Mouse (Mus musculus) forebrain, embryonic 15.5 days (tissue): Measurements from ENCODE around the gene Jakmip3. TPM values are rescaled to one million over a fixed set of nuclear protein-coding genes. Genes with fewer than 3 reads are reported as not detected.
A peak's percentile ranks its signal among the peaks of the same experiment; 100 is the strongest.

Experiments
- ATAC-seq: fragments of 200-750 bp; cut with Nextera tagmentation; replicated peaks from 2 replicates; pipeline ENCODE4 v1.8.0; 2017; ENCODE audit warnings: mild to moderate bottlenecking, moderate TSS enrichment, moderate library complexity
- H3K27ac ChIP-seq: fragments of 300-500 bp; sonication (generic); replicated peaks from 2 replicates; pipeline ENCODE4 v1.5.1; 2015; ENCODE audit warnings: mild to moderate bottlenecking, inconsistent platforms
- H3K27me3 ChIP-seq: fragments of 300-500 bp; sonication (generic); 2 replicates; pipeline ENCODE4 v1.6.1; 2015; ENCODE audit warnings: inconsistent platforms
- H3K36me3 ChIP-seq: fragments of 300-500 bp; sonication (generic); 2 replicates; pipeline ENCODE4 v1.6.1; 2015; ENCODE audit warnings: mild to moderate bottlenecking, inconsistent platforms
- H3K4me1 ChIP-seq: fragments of 300-500 bp; sonication (generic); 2 replicates; pipeline ENCODE4 v1.6.1; 2015; ENCODE audit warnings: inconsistent platforms
- H3K4me2 ChIP-seq: fragments of 300-500 bp; sonication (generic); replicated peaks from 2 replicates; pipeline ENCODE4 v1.6.1; 2015; ENCODE audit warnings: mild to moderate bottlenecking, inconsistent platforms
- H3K4me3 ChIP-seq: fragments of 300-500 bp; sonication (generic); 2 replicates; pipeline ENCODE4 v1.5.1; 2015; ENCODE audit warnings: mild to moderate bottlenecking, inconsistent platforms
- H3K9ac ChIP-seq: fragments of 300-500 bp; sonication (generic); replicated peaks from 2 replicates; pipeline ENCODE4 v1.6.1; 2015; ENCODE audit warnings: mild to moderate bottlenecking, inconsistent platforms
- H3K9me3 ChIP-seq: fragments of 300-500 bp; sonication (generic); 2 replicates; pipeline ENCODE4 v1.6.1; 2016; ENCODE audit warnings: inconsistent platforms
- WGBS: fragments of 180-500 bp; shearing (Covaris S2); methylation state at CpG from one replicate; pipeline ENCODE4 v1.1.7; 2015; ENCODE audit warnings: mixed read lengths; 5-methylcytosine and 5-hydroxymethylcytosine counted together
- polyA plus RNA-seq: library from polyadenylated mRNA; unstranded; fragments of >200 nt; fragmentation: Nextera tagmentation; extraction: Ambion mirVana; gene quantifications from 2 replicates; pipeline ENCODE4 v1.2.1, GENCODE M21; 2015

The Jakmip3 gene
- polyA plus RNA-seq, 1 experiment from 2014 or later, result 6.6 TPM

GRCm38 (mm10) chr7:139075054-139075794 lies 134.7 kb downstream of the Jakmip3 start:
- Histone ChIP-seq H3K27ac (no peak overlapping the region), H3K36me3 (no peaks in the 10 kb centered on the region), H3K9ac (no peak overlapping the region), H3K4me1 (peaks cover 44% of the 10 kb centered on the region), H3K4me3 (no peak overlapping the region), H3K4me2 (no peak overlapping the region), H3K9me3 (no peaks in the 10 kb centered on the region), H3K27me3 (0 out of 2 replicates have a peak, but pooled peaks cover 3% of the 10 kb centered on the region)
- 28% methylated on average over 14 of the region's 14 CpGs for WGBS
- no peak for ATAC-seq

GRCm38 (mm10) chr7:139077283-139077682 lies 136.8 kb downstream of the Jakmip3 start:
- Histone ChIP-seq H3K4me1 (peaks cover 44% of the 10 kb centered on the region), H3K9me3 (no peaks in the 10 kb centered on the region), H3K9ac (no peak overlapping the region), H3K36me3 (no peaks in the 10 kb centered on the region), H3K27ac (peak overlapping the region; percentile 35; the same call in 1 of the 2 replicates), H3K4me2 (no peak overlapping the region), H3K4me3 (no peak overlapping the region), H3K27me3 (0 out of 2 replicates have a peak, but pooled peaks cover 3% of the 10 kb centered on the region)
- peak; percentile 39 for ATAC-seq
- WGBS, result 15% methylated on average over 7 of the region's 7 CpGs

DNA sequence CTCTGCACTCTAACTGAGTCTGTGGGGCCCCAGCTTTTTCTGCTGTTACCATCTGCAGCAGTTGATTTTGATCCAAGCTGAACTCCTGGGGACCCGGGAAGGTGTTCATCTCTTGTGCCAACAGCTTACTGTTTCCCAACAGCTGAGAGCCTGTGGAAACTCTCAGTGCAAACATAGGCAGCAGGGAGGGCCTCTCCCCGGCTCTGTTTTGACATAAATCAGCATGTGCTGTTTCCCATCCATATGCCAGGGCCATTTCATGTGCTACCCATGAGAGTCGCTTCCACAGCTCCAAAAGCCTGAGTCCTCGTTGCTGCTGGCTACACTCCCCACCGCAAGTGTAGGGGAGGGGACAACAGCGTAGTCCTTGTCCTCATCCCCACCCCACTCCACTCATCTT lies 137.7 kb downstream of the Jakmip3 start:
- peak; percentile 68 for ATAC-seq
- WGBS, result 20% methylated on average over 6 of the region's 6 CpGs
- H3K4me1 ChIP-seq, result peaks cover 44% of the 10 kb centered on the region

DNA sequence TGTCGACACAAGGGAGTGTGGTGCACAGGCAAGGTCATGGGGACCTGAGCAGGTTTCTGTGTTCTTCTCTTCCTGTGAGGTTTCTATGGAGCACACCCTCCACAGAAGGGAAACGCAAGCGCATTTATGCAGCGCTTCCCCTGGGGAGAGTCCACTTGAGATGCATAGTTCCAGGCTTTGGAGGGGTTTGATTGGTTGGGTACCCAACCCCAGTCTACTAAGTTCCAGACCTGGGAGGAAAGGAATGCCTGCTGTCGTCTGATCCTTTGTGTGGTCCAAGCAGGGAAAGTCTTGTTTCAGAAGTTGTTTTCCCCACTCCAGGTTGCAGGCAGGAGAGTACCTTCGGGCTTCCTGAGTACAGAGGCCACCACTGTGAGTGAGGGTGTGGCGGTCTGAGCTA lies 138.6 kb downstream of the Jakmip3 start:
- no peak overlapping the region for H3K27ac ChIP-seq
- no peak overlapping the region for H3K9ac ChIP-seq
- WGBS, result 79% methylated on average over 7 of the region's 7 CpGs
- H3K4me3 ChIP-seq, result no peak overlapping the region
- H3K36me3 ChIP-seq, result no peaks in the 10 kb centered on the region
- H3K4me2 ChIP-seq, result no peak overlapping the region
- peaks cover 44% of the 10 kb centered on the region for H3K4me1 ChIP-seq
- ATAC-seq, result no peak
- no peaks in the 10 kb centered on the region for H3K9me3 ChIP-seq
- H3K27me3 ChIP-seq, result 0 out of 2 replicates have a peak, but pooled peaks cover 3% of the 10 kb centered on the region

More for the DNA sequence above, 137.7 kb downstream of the Jakmip3 start:
- Histone ChIP-seq H3K9me3 (no peaks in the 10 kb centered on the region), H3K36me3 (no peaks in the 10 kb centered on the region), H3K9ac (no peak overlapping the region), H3K4me3 (no peak overlapping the region), H3K27me3 (0 out of 2 replicates have a peak, but pooled peaks cover 3% of the 10 kb centered on the region), H3K4me2 (no peak overlapping the region), H3K27ac (0 out of 2 replicates have a peak overlapping the region, but pooled peaks have one; percentile 35)

DNA sequence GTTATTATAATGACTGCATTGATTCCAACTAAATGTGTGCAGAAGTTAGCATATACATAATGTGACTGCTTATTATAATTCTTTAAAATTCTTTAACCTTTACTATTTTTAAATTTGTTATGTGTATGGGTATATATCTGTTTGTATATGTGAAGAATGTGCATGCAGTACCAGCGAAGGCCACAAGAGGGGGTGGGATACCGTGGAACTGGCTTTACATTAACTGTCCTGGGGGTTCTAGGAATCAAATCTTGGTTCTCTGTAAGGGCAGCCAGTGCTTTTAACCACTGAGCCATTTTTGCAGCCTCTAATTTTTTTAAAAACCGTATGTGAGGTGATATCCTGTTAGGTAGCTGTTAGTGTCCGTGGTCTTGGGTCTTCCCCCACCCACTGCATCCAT lies 140.2 kb downstream of the Jakmip3 start:
- Histone ChIP-seq H3K9me3 (no peaks in the 10 kb centered on the region), H3K36me3 (no peaks in the 10 kb centered on the region), H3K27ac (no peak overlapping the region), H3K4me2 (no peak overlapping the region), H3K27me3 (0 out of 2 replicates have a peak, but pooled peaks cover 3% of the 10 kb centered on the region), H3K4me1 (peaks cover 34% of the 10 kb centered on the region), H3K9ac (no peak overlapping the region), H3K4me3 (no peak overlapping the region)
- WGBS, result 67% methylated on average over 4 of the region's 4 CpGs
- ATAC-seq, result no peak

DNA sequence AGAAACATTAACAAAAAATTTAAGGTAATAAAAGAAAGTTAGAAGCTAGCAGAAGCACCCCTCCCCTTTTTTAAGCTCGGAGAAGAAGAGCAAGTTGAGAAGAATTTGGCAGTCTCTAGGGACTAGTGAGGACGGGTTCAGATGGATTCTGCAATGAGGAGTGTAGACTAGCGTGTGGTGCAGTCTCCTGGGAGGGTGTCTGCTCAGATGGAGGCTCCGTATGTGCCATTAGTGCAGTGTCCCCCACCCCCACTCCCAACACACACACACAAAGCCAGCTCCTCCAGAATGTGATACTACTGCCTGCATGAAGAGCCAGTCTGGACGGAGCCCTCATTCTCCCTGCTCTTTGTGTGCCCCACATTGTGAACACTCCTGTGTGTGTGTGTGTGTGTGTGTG lies 140.6 kb downstream of the Jakmip3 start:
- Histone ChIP-seq H3K4me3 (no peak overlapping the region), H3K4me1 (peaks cover 30% of the 10 kb centered on the region), H3K9me3 (no peaks in the 10 kb centered on the region), H3K27ac (no peak overlapping the region), H3K36me3 (no peaks in the 10 kb centered on the region), H3K27me3 (0 out of 2 replicates have a peak, but pooled peaks cover 3% of the 10 kb centered on the region), H3K4me2 (no peak overlapping the region), H3K9ac (no peak overlapping the region)
- no peak; the same call in 1 of the 2 replicates for ATAC-seq
- WGBS, result 65% methylated on average over 5 of the region's 5 CpGs

GRCm38 (mm10) chr7:139082281-139082680 lies 141.8 kb downstream of the Jakmip3 start:
- 54% methylated on average over 8 of the region's 8 CpGs for WGBS
- Histone ChIP-seq H3K4me2 (no peak overlapping the region), H3K4me3 (no peak overlapping the region), H3K4me1 (peaks cover 31% of the 10 kb centered on the region), H3K27me3 (0 out of 2 replicates have a peak, but pooled peaks cover 3% of the 10 kb centered on the region), H3K9ac (no peak overlapping the region), H3K9me3 (no peaks in the 10 kb centered on the region), H3K27ac (no peak overlapping the region), H3K36me3 (no peaks in the 10 kb centered on the region)
- no peak for ATAC-seq

- Histone ChIP-seq H3K36me3 (0 out of 2 replicates have a peak, but pooled peaks cover 4% of the 10 kb centered on the region), H3K4me3 (no peak overlapping the region), H3K4me1 (peaks cover 35% of the 10 kb centered on the region), H3K27ac (no peak overlapping the region), H3K9me3 (no peaks in the 10 kb centered on the region), H3K4me2 (no peak overlapping the region), H3K9ac (no peak overlapping the region), H3K27me3 (no peaks in the 10 kb centered on the region)
- WGBS, result 44% methylated on average over 1 of the region's 1 CpGs
- ATAC-seq, result no peak
Measured at GRCm38 (mm10) chr7:139084316-139084715, 143.8 kb downstream of the Jakmip3 start.

DNA sequence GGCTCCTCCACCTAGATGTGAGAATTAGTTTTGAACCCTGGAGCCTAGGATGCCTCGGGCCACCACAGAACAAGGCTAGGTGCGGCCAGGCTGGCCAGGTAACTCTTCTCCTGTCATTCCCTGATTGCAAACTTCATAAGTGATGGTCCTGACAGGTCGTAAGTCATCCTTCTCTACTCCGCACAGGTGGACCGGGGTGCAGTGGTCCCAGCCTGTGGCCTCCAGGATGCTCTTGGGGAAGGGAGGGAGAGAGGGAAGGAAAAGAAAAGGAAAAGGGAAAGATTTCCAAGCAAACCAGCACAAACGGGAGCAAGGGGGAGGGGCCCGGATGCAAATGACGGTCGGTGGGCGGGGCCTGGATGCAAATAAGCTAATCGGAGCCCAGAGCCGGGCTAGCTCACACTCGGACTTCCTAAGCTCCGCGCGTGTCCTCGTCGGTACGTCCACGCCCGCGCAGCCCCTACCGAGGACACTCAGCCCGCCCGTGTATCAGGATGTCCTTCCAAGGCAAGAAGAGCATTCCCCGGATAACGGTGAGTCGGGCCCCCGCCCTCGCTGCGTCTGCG lies 145.2 kb downstream of the Jakmip3 start, which contains the start of gene Dpysl4:
Gene Dpysl4 (plus strand): TSS at position 373 of the 566 bp plus-strand sequence.
- peak; percentile 72 for ATAC-seq
- H3K9ac ChIP-seq, result peak within 1 kb of the TSS; percentile 84
- WGBS, result 5% methylated on average over 32 of the region's 32 CpGs

DNA sequence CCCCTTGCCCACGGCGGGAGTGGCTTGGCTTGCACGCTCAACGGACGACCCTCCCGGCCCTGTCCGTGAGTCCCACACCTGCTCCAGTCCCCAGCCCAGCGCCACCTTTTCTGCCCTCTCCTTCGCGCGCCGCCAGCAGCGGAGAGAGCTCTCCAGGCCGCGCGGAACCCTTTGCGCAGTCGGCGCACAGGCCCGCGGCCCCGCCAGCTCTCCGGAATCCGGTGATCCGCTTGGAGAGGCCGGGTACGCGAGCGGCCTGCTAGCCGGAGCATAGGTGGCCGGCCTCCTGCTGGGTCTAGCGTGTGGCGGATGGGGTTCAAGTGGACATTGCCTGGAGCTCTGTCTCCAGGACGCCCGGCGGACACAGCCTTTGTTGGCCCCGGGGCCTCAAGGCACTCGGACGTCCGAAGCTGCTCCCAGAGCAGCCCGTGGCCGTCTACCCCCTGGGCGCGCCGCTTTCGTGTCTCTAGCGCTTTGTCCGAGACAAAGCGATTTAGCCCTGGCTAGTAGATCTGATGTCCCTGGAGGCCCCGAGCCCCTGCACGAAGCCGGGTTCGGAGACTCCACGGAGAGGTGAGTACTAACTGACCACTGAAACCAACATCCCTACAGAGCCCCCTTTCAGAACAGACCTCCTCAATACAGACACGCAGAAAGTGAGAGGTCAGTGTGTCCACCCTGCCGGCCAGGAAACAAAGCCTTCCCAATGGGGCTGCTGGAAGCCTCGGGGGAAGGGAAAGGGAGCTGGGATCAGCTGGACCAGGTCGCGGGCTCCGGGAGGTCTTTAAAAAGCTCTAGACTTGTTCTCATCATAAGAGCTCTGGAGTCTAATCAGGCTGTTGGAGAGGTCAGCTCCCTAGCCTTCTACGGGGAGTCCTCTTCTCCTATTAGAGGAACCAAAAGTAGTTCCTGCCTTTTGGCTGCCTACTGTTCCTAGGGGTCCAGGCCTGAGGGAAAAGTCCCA lies 145.9 kb downstream of the Jakmip3 start:
- WGBS, result 2% methylated on average over 61 of the region's 61 CpGs
- Histone ChIP-seq H3K4me1 (peaks cover 48% of the 10 kb centered on the region), H3K4me2 (peak overlapping the region; percentile 78), H3K4me3 (peak overlapping the region; percentile 83), H3K9me3 (no peaks in the 10 kb centered on the region), H3K36me3 (peaks cover 18% of the 10 kb centered on the region; the same call in 1 of the 2 replicates), H3K27me3 (no peaks in the 10 kb centered on the region), H3K9ac (peak overlapping the region; percentile 84), H3K27ac (peak overlapping the region; percentile 67)
- ATAC-seq, result peak; percentile 70

More for the DNA sequence above, 145.2 kb downstream of the Jakmip3 start, which contains the start of gene Dpysl4:
- peak within 1 kb of the TSS; percentile 67 for H3K27ac ChIP-seq
- H3K9me3 ChIP-seq, result no peaks in the 10 kb centered on the region
- peaks cover 48% of the 10 kb centered on the region for H3K4me1 ChIP-seq
- H3K4me2 ChIP-seq, result peak within 1 kb of the TSS; percentile 78
- no peaks in the 10 kb centered on the region for H3K27me3 ChIP-seq
- H3K4me3 ChIP-seq, result peak within 1 kb of the TSS; percentile 83
- H3K36me3 ChIP-seq, result peaks cover 10% of the 10 kb centered on the region; the same call in 1 of the 2 replicates

DNA sequence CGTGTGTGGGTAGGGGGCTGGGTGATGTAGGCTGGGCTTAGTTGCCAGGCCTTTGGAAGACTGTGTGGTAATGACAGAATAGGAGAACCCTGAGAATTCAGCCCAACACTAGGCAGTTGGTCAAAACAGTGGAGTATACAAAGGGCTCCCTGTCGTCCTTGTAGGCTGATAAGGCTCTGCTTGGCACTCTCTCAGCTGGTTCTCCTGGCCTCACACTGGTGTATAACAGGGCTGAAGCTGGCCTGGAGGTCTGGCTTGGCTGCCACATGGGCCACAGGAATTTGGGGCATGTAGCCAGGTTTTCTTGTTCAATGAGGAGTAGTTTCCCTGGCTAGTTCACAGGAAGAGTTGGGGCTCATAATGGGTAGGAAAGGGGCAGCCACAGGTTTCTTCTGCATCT lies 147.3 kb downstream of the Jakmip3 start:
- Histone ChIP-seq H3K27ac (0 out of 2 replicates have a peak overlapping the region, but pooled peaks have one; percentile 28), H3K4me1 (peaks cover 48% of the 10 kb centered on the region), H3K4me2 (peak overlapping the region; percentile 78), H3K9me3 (no peaks in the 10 kb centered on the region), H3K36me3 (peaks cover 27% of the 10 kb centered on the region), H3K9ac (no peak overlapping the region), H3K4me3 (peak overlapping the region; percentile 83; the same call in 1 of the 2 replicates), H3K27me3 (no peaks in the 10 kb centered on the region)
- WGBS, result 32% methylated on average over 2 of the region's 2 CpGs
- peak; percentile 55 for ATAC-seq
